Mouse (Mus musculus) lung, adult 2 months (tissue): Measurements from ENCODE around the gene Smpd3.

Experiments
- CTCF ChIP-seq: fragments of 200-500 bp; IDR thresholded peaks from 2 replicates; pipeline ENCODE4 v1.5.1; 2011; ENCODE audit warnings: mild to moderate bottlenecking, low read length, control low read depth; ENCODE audit not compliant: insufficient read depth
- POLR2A ChIP-seq: fragments of 200-500 bp; IDR thresholded peaks from 2 replicates; pipeline ENCODE4 v1.6.1; 2011; ENCODE audit warnings: low read depth, mild to moderate bottlenecking, control low read depth, low read length, borderline replicate concordance; ENCODE audit errors: extremely low read depth

- TF ChIP-seq CTCF (no peak), POLR2A (no peak)
These were observed 20.7 kb downstream of the Smpd3 start for GRCm38 (mm10) chr8:106317091-106317490.
